14 mouse cellular contexts compared by ENCODE assay signal in genomic region chr12:9230576-9230975, GRCm38 (mm10).
"Had no signal": no experiment of that assay in that cellular context is flagged by ENCODE, and none has a peak within 500 bp of the region (broad histone marks: within the 10 kb centered on the region; RNA-seq: fewer than 3 reads in every experiment).

No protein-coding gene starts in this region.

- H3K27ac ChIP-seq: limb, embryonic 10.5 days; limb, embryonic 13.5 days; liver, embryonic 12.5 days; liver, embryonic 15.5 days had no signal

- DNase-seq: kidney, postnatal 4 days; liver; lung, adult 2 months; lung, postnatal 14 days; lung, postnatal 4 days; midbrain, embryonic 14.5 days; thymus, adult 18-20 months; thymus, postnatal 36 days had no signal

- H3K9me3 ChIP-seq: limb, embryonic 10.5 days; limb, embryonic 13.5 days; liver, embryonic 12.5 days; liver, embryonic 15.5 days had no signal

- H3K4me1 ChIP-seq: limb, embryonic 10.5 days; liver, embryonic 12.5 days; liver, embryonic 15.5 days had no signal

- ATAC-seq: intestine, postnatal 0 days; liver, embryonic 12.5 days had no signal

- H3K27me3 ChIP-seq: limb, embryonic 13.5 days; liver, embryonic 12.5 days; liver, embryonic 15.5 days had no signal

- H3K4me3 ChIP-seq: limb, embryonic 10.5 days; limb, embryonic 13.5 days; liver, embryonic 12.5 days; liver, embryonic 15.5 days had no signal

- H3K4me2 ChIP-seq: limb, embryonic 13.5 days; liver, embryonic 12.5 days; liver, embryonic 15.5 days; midbrain, embryonic 11.5 days had no signal

- H3K36me3 ChIP-seq: limb, embryonic 10.5 days; limb, embryonic 13.5 days; liver, embryonic 12.5 days; liver, embryonic 15.5 days had no signal

- H3K9ac ChIP-seq: limb, embryonic 13.5 days; liver, embryonic 12.5 days; liver, embryonic 15.5 days had no signal
